Mouse (Mus musculus) neural tube, embryonic 11.5 days (tissue): ENCODE measurements at regions not wholly inside any gene's neighbourhood (a gene's known extent, or its start where the extent isn't known, plus 50 kb on each side); places are given as distances from the start of the nearest gene placed in this dataset.
A peak's percentile ranks its signal among the peaks of the same experiment; 100 is the strongest.

Source experiments
- ATAC-seq: fragments of 200-750 bp; cut with Nextera tagmentation; 2 replicates; pipeline ENCODE4 v1.8.0; 2017; ENCODE audit warnings: moderate number of reproducible peaks, mild to moderate bottlenecking, moderate TSS enrichment, moderate library complexity; ENCODE audit not compliant: insufficient read depth, low FRiP score, low TSS enrichment
- DNase-seq: peaks from one replicate; pipeline ENCODE4 v3.0.0-alpha.2; 2015; ENCODE audit warnings: low spot score
- H3K27ac ChIP-seq: fragments of 300-500 bp; sonication (generic); 2 replicates; pipeline ENCODE4 v1.5.1; 2014; ENCODE audit warnings: low read depth, mild to moderate bottlenecking, low read length
- H3K27me3 ChIP-seq: fragments of 300-500 bp; sonication (generic); 2 replicates; pipeline ENCODE4 v1.6.1; 2014; ENCODE audit warnings: mild to moderate bottlenecking, low read length, mixed read lengths; ENCODE audit not compliant: control insufficient read depth, insufficient read depth
- H3K36me3 ChIP-seq: fragments of 300-500 bp; sonication (generic); 2 replicates; pipeline ENCODE4 v1.6.1; 2014; ENCODE audit warnings: mild to moderate bottlenecking, low read length, moderate library complexity, mixed read lengths; ENCODE audit not compliant: control insufficient read depth, insufficient read depth
- H3K4me1 ChIP-seq: fragments of 300-500 bp; sonication (generic); 2 replicates; pipeline ENCODE4 v1.6.1; 2014; ENCODE audit warnings: low read length, mixed read lengths; ENCODE audit not compliant: control insufficient read depth, insufficient read depth
- H3K4me2 ChIP-seq: fragments of 300-500 bp; sonication (generic); 2 replicates; pipeline ENCODE4 v1.6.1; 2014; ENCODE audit warnings: low read depth, mild to moderate bottlenecking, moderate library complexity
- H3K4me3 ChIP-seq: fragments of 300-500 bp; sonication (generic); 2 replicates; pipeline ENCODE4 v1.5.1; 2014; ENCODE audit warnings: low read depth, low read length
- H3K9ac ChIP-seq: fragments of 300-500 bp; sonication (generic); 2 replicates; pipeline ENCODE4 v1.6.1; 2014; ENCODE audit warnings: mild to moderate bottlenecking, low read length
- H3K9me3 ChIP-seq: fragments of 300-500 bp; sonication (generic); 2 replicates; pipeline ENCODE4 v1.6.1; 2016; ENCODE audit warnings: low read length; ENCODE audit not compliant: control insufficient read depth
- WGBS: fragments of 180-500 bp; shearing (Covaris S2); extraction: QIAGEN DNeasy Blood & Tissue Kit; methylation state at CpG from one replicate; pipeline ENCODE4 v1.1.7; 2014; 5-methylcytosine and 5-hydroxymethylcytosine counted together

- Histone ChIP-seq H3K4me1 (no peaks in the 10 kb centered on the region), H3K4me2 (no peak overlapping the region), H3K9ac (no peak overlapping the region), H3K27ac (no peak overlapping the region), H3K27me3 (no peaks in the 10 kb centered on the region), H3K4me3 (no peak overlapping the region), H3K9me3 (no peaks in the 10 kb centered on the region), H3K36me3 (no peaks in the 10 kb centered on the region)
- 86% methylated on average over 4 of the region's 4 CpGs for WGBS
- DNase-seq (no peak), ATAC-seq (no peak)
Measured at GRCm38 (mm10) chr10:91612052-91612451, 430.9 kb upstream of the Tmpo start.

GRCm38 (mm10) chr10:91594891-91595290 lies 413.8 kb upstream of the Tmpo start:
- no peak for DNase-seq
- no peak for ATAC-seq
- H3K4me1 ChIP-seq = no peaks in the 10 kb centered on the region
- H3K36me3 ChIP-seq = no peaks in the 10 kb centered on the region
- H3K4me2 ChIP-seq = no peak overlapping the region
- no peak overlapping the region for H3K27ac ChIP-seq
- no peaks in the 10 kb centered on the region for H3K27me3 ChIP-seq
- H3K9ac ChIP-seq = no peak overlapping the region
- 89% methylated on average over 3 of the region's 3 CpGs for WGBS
- H3K4me3 ChIP-seq = no peak overlapping the region
- no peaks in the 10 kb centered on the region for H3K9me3 ChIP-seq

- Histone ChIP-seq H3K36me3 (no peaks in the 10 kb centered on the region), H3K9me3 (no peaks in the 10 kb centered on the region), H3K4me2 (no peak overlapping the region), H3K27me3 (no peaks in the 10 kb centered on the region), H3K9ac (no peak overlapping the region), H3K4me3 (no peak overlapping the region), H3K27ac (no peak overlapping the region), H3K4me1 (no peaks in the 10 kb centered on the region)
- WGBS = 81% methylated on average over 2 of the region's 2 CpGs
- DNase-seq = no peak
- no peak for ATAC-seq
Measured at GRCm38 (mm10) chr10:91593378-91593777, 412.3 kb upstream of the Tmpo start.

GRCm38 (mm10) chr10:91591845-91592244 lies 410.7 kb upstream of the Tmpo start:
- ATAC-seq = no peak
- Histone ChIP-seq H3K4me3 (no peak overlapping the region), H3K27ac (no peak overlapping the region), H3K9ac (no peak overlapping the region), H3K36me3 (no peaks in the 10 kb centered on the region), H3K9me3 (no peaks in the 10 kb centered on the region), H3K4me2 (no peak overlapping the region), H3K4me1 (no peaks in the 10 kb centered on the region), H3K27me3 (no peaks in the 10 kb centered on the region)
- WGBS = 54% methylated on average over 10 of the region's 10 CpGs
- no peak for DNase-seq

- Histone ChIP-seq H3K4me1 (no peaks in the 10 kb centered on the region), H3K36me3 (no peaks in the 10 kb centered on the region), H3K4me2 (no peak overlapping the region), H3K9ac (no peak overlapping the region), H3K27me3 (no peaks in the 10 kb centered on the region), H3K4me3 (no peak overlapping the region), H3K9me3 (no peaks in the 10 kb centered on the region), H3K27ac (no peak overlapping the region)
- DNase-seq (no peak), ATAC-seq (no peak)
- WGBS = 30% methylated on average over 3 of the region's 3 CpGs
Measured at GRCm38 (mm10) chr10:91591398-91591811, 410.3 kb upstream of the Tmpo start.

- Histone ChIP-seq H3K36me3 (no peaks in the 10 kb centered on the region), H3K4me3 (no peak overlapping the region), H3K27me3 (no peaks in the 10 kb centered on the region), H3K9me3 (no peaks in the 10 kb centered on the region), H3K27ac (no peak overlapping the region), H3K9ac (no peak overlapping the region), H3K4me1 (no peaks in the 10 kb centered on the region), H3K4me2 (no peak overlapping the region)
- DNase-seq = no peak
- 84% methylated on average over 3 of the region's 3 CpGs for WGBS
- ATAC-seq = no peak
Measured at GRCm38 (mm10) chr10:91583204-91583603, 402.1 kb upstream of the Tmpo start.

- Histone ChIP-seq H3K4me1 (no peaks in the 10 kb centered on the region), H3K4me3 (no peak overlapping the region), H3K9me3 (no peaks in the 10 kb centered on the region), H3K36me3 (no peaks in the 10 kb centered on the region), H3K27me3 (no peaks in the 10 kb centered on the region), H3K4me2 (no peak overlapping the region), H3K9ac (no peak overlapping the region), H3K27ac (no peak overlapping the region)
- WGBS = 43% methylated on average over 11 of the region's 11 CpGs
- DNase-seq (peak; percentile 36), ATAC-seq (peak; percentile 73)
Measured at GRCm38 (mm10) chr10:91580959-91581358, 399.8 kb upstream of the Tmpo start.

GRCm38 (mm10) chr10:91575323-91576064 lies 394.4 kb upstream of the Tmpo start:
- Histone ChIP-seq H3K27me3 (no peaks in the 10 kb centered on the region), H3K9ac (no peak overlapping the region), H3K4me3 (no peak overlapping the region), H3K4me2 (no peak overlapping the region), H3K9me3 (no peaks in the 10 kb centered on the region), H3K4me1 (0 out of 2 replicates have a peak, but pooled peaks cover 3% of the 10 kb centered on the region), H3K36me3 (no peaks in the 10 kb centered on the region), H3K27ac (no peak overlapping the region)
- WGBS = 75% methylated on average over 17 of the region's 17 CpGs
- ATAC-seq = no peak
- no peak for DNase-seq

- H3K36me3 ChIP-seq = no peaks in the 10 kb centered on the region
Measured at GRCm38 (mm10) chr10:91572796-91573195, 391.7 kb upstream of the Tmpo start.

More at GRCm38 (mm10) chr10:91572796-91573195, 391.7 kb upstream of the Tmpo start:
- no peak for ATAC-seq
- Histone ChIP-seq H3K4me2 (no peak overlapping the region), H3K27ac (no peak overlapping the region), H3K4me1 (0 out of 2 replicates have a peak, but pooled peaks cover 3% of the 10 kb centered on the region), H3K9me3 (no peaks in the 10 kb centered on the region), H3K27me3 (no peaks in the 10 kb centered on the region), H3K4me3 (no peak overlapping the region), H3K9ac (no peak overlapping the region)
- 76% methylated on average over 7 of the region's 7 CpGs for WGBS
- no peak for DNase-seq
